Mouse (Mus musculus) G1E (cell line): Measurements from ENCODE around the gene Zfp648.

Experiments used
- CTCF ChIP-seq: IDR thresholded peaks from 2 replicates; pipeline ENCODE4 v1.5.1; 2012; ENCODE audit warnings: low read depth, low read length, inconsistent platforms, mixed read lengths
- GATA1 ChIP-seq: IDR thresholded peaks from 2 replicates; pipeline ENCODE4 v1.6.1; 2012; ENCODE audit warnings: borderline replicate concordance, low read length, inconsistent platforms, mixed read lengths
- GATA2 ChIP-seq: IDR thresholded peaks from 2 replicates; pipeline ENCODE4 v1.6.1; 2012; ENCODE audit warnings: low read depth, low read length, inconsistent platforms, borderline replicate concordance
- POLR2AphosphoS5 ChIP-seq: IDR thresholded peaks from 2 replicates; pipeline ENCODE4 v1.6.1; 2012; ENCODE audit warnings: low read depth, low read length, inconsistent platforms; ENCODE audit not compliant: insufficient replicate concordance

DNA sequence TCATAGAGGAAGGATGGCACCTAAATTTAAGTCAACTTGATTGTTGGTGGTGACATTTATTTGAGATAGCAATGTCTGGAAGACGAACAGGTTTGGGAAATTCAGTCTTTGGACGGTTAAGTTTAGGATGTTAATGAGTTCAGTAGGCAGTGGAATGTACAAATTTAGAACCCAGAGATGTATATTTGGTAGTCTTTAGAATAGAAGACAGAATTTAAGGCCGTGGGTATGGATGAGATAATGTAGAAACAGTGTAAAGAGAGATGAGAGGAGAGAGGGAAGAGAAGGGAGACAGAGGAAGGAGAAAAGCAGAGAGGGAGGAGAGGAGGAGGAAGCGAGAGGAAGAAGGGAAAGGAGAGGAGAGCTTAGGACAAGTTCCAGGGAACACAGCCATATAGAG lies 12.8 kb upstream of the Zfp648 start:
- TF ChIP-seq CTCF (no peak), GATA1 (no peak), GATA2 (no peak), POLR2AphosphoS5 (no peak)
